Mouse (Mus musculus) midbrain, embryonic 15.5 days (tissue): Measurements from ENCODE around the gene AI597479. TPM values are rescaled to one million over a fixed set of nuclear protein-coding genes. Genes with fewer than 3 reads are reported as not detected.

ENCODE experiments used
- ATAC-seq: fragments of 200-750 bp; cut with Nextera tagmentation; replicated peaks from 2 replicates; pipeline ENCODE4 v1.8.0; 2017; ENCODE audit warnings: moderate TSS enrichment
- H3K27ac ChIP-seq: fragments of 300-500 bp; sonication (generic); 2 replicates; pipeline ENCODE4 v1.5.1; 2015; ENCODE audit warnings: mild to moderate bottlenecking, inconsistent platforms
- H3K27me3 ChIP-seq: fragments of 300-500 bp; sonication (generic); replicated peaks from 2 replicates; pipeline ENCODE4 v1.6.1; 2015; ENCODE audit warnings: inconsistent platforms
- H3K36me3 ChIP-seq: fragments of 300-500 bp; sonication (generic); replicated peaks from 2 replicates; pipeline ENCODE4 v1.6.1; 2015; ENCODE audit warnings: inconsistent platforms
- H3K4me1 ChIP-seq: fragments of 300-500 bp; sonication (generic); 2 replicates; pipeline ENCODE4 v1.6.1; 2015; ENCODE audit warnings: inconsistent platforms
- H3K4me2 ChIP-seq: fragments of 300-500 bp; sonication (generic); 2 replicates; pipeline ENCODE4 v1.6.1; 2015; ENCODE audit warnings: inconsistent platforms, mild to moderate bottlenecking, moderate library complexity
- H3K4me3 ChIP-seq: fragments of 300-500 bp; sonication (generic); 2 replicates; pipeline ENCODE4 v1.5.1; 2015; ENCODE audit warnings: mild to moderate bottlenecking, inconsistent platforms
- H3K9ac ChIP-seq: fragments of 300-500 bp; sonication (generic); 2 replicates; pipeline ENCODE4 v1.6.1; 2015; ENCODE audit warnings: mild to moderate bottlenecking, inconsistent platforms
- H3K9me3 ChIP-seq: fragments of 300-500 bp; sonication (generic); 2 replicates; pipeline ENCODE4 v1.6.1; 2016; ENCODE audit warnings: inconsistent platforms
- WGBS: fragments of 180-500 bp; shearing (Covaris S2); methylation state at CpG from one replicate; pipeline ENCODE4 v1.1.7; 2015; ENCODE audit warnings: mixed read lengths; 5-methylcytosine and 5-hydroxymethylcytosine counted together
- polyA plus RNA-seq: library from polyadenylated mRNA; unstranded; fragments of >200 nt; fragmentation: Nextera tagmentation; extraction: Ambion mirVana; gene quantifications from 2 replicates; pipeline ENCODE4 v1.2.1, GENCODE M21; 2015

Gene AI597479
- polyA plus RNA-seq, 1 experiment from 2014 or later, result 54.5 TPM

- peaks cover 36% of the 10 kb centered on the region for H3K4me1 ChIP-seq
- ATAC-seq, result peak; percentile 24; the same call in 1 of the 2 replicates
- H3K9me3 ChIP-seq, result no peaks in the 10 kb centered on the region
- peak overlapping the region; percentile 87 for H3K9ac ChIP-seq
- peak overlapping the region; percentile 85 for H3K27ac ChIP-seq
- H3K36me3 ChIP-seq, result no peaks in the 10 kb centered on the region
- H3K4me2 ChIP-seq, result peak overlapping the region; percentile 78
- peak overlapping the region; percentile 73 for H3K4me3 ChIP-seq
- 46% methylated on average over 13 of the region's 13 CpGs for WGBS
- no peaks in the 10 kb centered on the region for H3K27me3 ChIP-seq
Measured at GRCm38 (mm10) chr1:43091306-43092055, 7.0 kb upstream of the AI597479 start.

DNA sequence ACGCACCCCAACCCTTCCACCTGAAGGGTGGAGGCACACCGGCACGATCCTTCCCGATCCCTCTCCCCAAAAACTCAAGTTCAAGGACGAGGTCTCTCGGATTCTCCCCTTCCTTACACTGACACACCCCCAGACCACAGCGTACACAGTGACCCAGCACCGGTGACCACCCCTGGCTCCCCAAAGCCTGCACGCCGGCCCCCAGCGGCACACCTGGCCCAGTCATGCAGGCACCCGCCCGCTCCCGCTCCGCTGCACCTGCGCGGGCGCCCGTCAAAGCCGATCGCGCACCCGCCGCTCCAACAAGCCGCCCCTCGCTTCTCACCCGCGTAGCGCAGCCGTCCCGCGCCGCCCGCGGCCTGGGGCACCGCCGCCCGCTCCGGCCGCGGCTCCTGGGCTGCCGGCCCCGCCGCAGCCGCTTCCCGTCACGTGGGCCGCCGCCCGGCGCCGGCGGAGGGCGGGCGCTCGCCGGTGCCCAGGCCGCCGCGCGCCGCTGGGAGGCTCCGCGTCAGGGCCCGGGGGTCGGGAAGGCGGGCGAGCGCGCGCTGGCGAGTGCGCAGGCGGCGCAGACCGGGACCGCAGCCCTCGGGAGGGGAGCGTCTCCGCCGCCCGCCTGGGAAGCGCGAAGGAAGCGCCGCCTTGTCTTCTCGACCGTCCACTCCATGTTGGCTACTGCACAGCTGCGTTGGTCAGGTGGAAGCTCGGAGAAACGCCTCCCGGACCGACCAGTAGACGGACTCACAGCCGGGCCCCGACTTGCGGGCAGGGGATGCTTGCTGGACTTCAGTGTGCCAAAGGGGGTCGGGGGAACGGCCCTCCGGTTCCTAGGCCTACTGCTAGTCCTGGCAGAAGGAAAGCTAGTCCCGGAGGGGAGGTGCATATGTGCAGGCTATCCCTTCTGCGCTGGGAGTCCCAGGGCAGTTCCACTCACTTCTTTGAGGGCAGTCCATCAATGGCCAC is 6.2 kb upstream of the AI597479 start:
- ATAC-seq, result peak; percentile 87
- peak overlapping the region; percentile 85 for H3K27ac ChIP-seq
- H3K9me3 ChIP-seq, result no peaks in the 10 kb centered on the region
- no peaks in the 10 kb centered on the region for H3K36me3 ChIP-seq
- H3K27me3 ChIP-seq, result no peaks in the 10 kb centered on the region
- peak overlapping the region; percentile 87 for H3K9ac ChIP-seq
- WGBS, result under 1% methylated on average over 100 of the region's 102 CpGs
- peak overlapping the region; percentile 73 for H3K4me3 ChIP-seq
- peaks cover 42% of the 10 kb centered on the region for H3K4me1 ChIP-seq
- H3K4me2 ChIP-seq, result peak overlapping the region; percentile 78

DNA sequence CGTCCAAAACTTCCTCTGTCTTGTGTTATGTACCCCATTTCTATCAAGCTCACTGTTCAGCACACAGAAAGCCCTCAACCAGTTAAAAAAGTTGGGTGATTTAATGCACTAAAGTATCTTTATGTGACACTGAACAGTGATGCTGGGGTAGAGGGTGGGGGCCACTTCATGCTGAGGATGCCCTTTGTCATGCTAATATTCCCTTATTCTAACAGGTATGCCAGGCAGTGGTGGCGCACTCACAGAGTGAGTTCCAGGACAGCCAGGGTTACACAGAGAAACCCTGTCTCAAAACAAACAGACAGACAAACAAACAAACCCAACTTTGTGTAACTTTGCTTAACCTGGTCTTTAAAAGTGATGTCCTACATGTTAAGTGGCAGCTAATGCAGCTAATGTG is 4.3 kb upstream of the AI597479 start:
- WGBS, result 75% methylated on average over 2 of the region's 2 CpGs
- Histone ChIP-seq H3K4me3 (no peak overlapping the region), H3K4me1 (peaks cover 45% of the 10 kb centered on the region), H3K4me2 (no peak overlapping the region), H3K27ac (no peak overlapping the region), H3K9me3 (no peaks in the 10 kb centered on the region), H3K36me3 (no peaks in the 10 kb centered on the region), H3K9ac (no peak overlapping the region), H3K27me3 (no peaks in the 10 kb centered on the region)
- ATAC-seq, result no peak

- Histone ChIP-seq H3K27me3 (no peaks in the 10 kb centered on the region), H3K27ac (no peak overlapping the region), H3K9me3 (no peaks in the 10 kb centered on the region), H3K4me3 (no peak overlapping the region), H3K4me1 (no peaks in the 10 kb centered on the region), H3K4me2 (no peak overlapping the region), H3K9ac (no peak overlapping the region), H3K36me3 (peaks cover 23% of the 10 kb centered on the region)
- ATAC-seq, result no peak
- WGBS, result 89% methylated on average over 2 of the region's 2 CpGs
Measured at GRCm38 (mm10) chr1:43108729-43109128, 10.2 kb downstream of the AI597479 start.

- Histone ChIP-seq H3K27me3 (no peaks in the 10 kb centered on the region), H3K9me3 (no peaks in the 10 kb centered on the region), H3K4me3 (no peak overlapping the region), H3K4me2 (no peak overlapping the region), H3K36me3 (peaks cover 27% of the 10 kb centered on the region), H3K9ac (no peak overlapping the region), H3K27ac (no peak overlapping the region), H3K4me1 (no peaks in the 10 kb centered on the region)
- ATAC-seq, result no peak
- 49% methylated on average over 4 of the region's 4 CpGs for WGBS
Measured at GRCm38 (mm10) chr1:43110556-43110955, 12.0 kb downstream of the AI597479 start.

- WGBS, result 88% methylated on average over 2 of the region's 2 CpGs
- no peak overlapping the region for H3K4me3 ChIP-seq
- H3K36me3 ChIP-seq, result peaks cover 32% of the 10 kb centered on the region
- peak; percentile 53; the same call in 1 of the 2 replicates for ATAC-seq
- no peak overlapping the region for H3K4me2 ChIP-seq
- no peaks in the 10 kb centered on the region for H3K27me3 ChIP-seq
- no peaks in the 10 kb centered on the region for H3K9me3 ChIP-seq
- H3K27ac ChIP-seq, result no peak overlapping the region
- H3K4me1 ChIP-seq, result no peaks in the 10 kb centered on the region
- H3K9ac ChIP-seq, result no peak overlapping the region
Measured at GRCm38 (mm10) chr1:43112882-43113281, 14.4 kb downstream of the AI597479 start.

DNA sequence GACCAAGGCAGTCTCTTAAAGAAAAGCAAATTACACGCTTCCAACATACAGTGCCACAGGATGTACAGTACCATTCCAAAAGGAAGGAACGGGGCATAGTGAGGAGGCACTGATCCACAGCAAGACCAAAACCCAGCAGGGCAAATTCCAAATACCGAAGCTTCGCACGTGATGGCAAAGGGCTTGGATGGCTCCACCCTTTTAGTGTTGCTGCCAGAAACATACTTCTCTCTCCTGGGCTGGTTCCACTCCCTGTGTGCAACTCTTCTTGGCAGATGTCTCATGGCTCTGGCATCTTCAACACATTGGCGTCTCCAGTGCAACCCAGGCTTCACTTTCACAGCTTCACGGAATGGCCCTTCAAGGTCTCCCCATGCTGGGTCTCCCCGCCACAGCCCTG is 18.9 kb downstream of the AI597479 start:
- H3K27me3 ChIP-seq, result no peaks in the 10 kb centered on the region
- no peak for ATAC-seq
- H3K4me3 ChIP-seq, result no peak overlapping the region
- WGBS, result 97% methylated on average over 8 of the region's 8 CpGs
- H3K27ac ChIP-seq, result no peak overlapping the region
- H3K9ac ChIP-seq, result no peak overlapping the region
- no peak overlapping the region for H3K4me2 ChIP-seq
- no peaks in the 10 kb centered on the region for H3K4me1 ChIP-seq
- H3K36me3 ChIP-seq, result peaks cover 29% of the 10 kb centered on the region
- no peaks in the 10 kb centered on the region for H3K9me3 ChIP-seq

GRCm38 (mm10) chr1:43120950-43121349 is 22.4 kb downstream of the AI597479 start:
- Histone ChIP-seq H3K4me1 (no peaks in the 10 kb centered on the region), H3K9ac (no peak overlapping the region), H3K9me3 (no peaks in the 10 kb centered on the region), H3K4me3 (no peak overlapping the region), H3K4me2 (no peak overlapping the region), H3K36me3 (peaks cover 18% of the 10 kb centered on the region), H3K27ac (no peak overlapping the region), H3K27me3 (no peaks in the 10 kb centered on the region)
- WGBS, result 95% methylated on average over 5 of the region's 5 CpGs
- no peak for ATAC-seq

- Histone ChIP-seq H3K4me1 (no peaks in the 10 kb centered on the region), H3K4me2 (no peak overlapping the region), H3K4me3 (no peak overlapping the region), H3K27ac (no peak overlapping the region), H3K36me3 (peaks cover 10% of the 10 kb centered on the region), H3K27me3 (no peaks in the 10 kb centered on the region), H3K9ac (no peak overlapping the region), H3K9me3 (no peaks in the 10 kb centered on the region)
- no peak for ATAC-seq
- 98% methylated on average over 2 of the region's 2 CpGs for WGBS
Measured at GRCm38 (mm10) chr1:43122616-43123015, 24.1 kb downstream of the AI597479 start.

DNA sequence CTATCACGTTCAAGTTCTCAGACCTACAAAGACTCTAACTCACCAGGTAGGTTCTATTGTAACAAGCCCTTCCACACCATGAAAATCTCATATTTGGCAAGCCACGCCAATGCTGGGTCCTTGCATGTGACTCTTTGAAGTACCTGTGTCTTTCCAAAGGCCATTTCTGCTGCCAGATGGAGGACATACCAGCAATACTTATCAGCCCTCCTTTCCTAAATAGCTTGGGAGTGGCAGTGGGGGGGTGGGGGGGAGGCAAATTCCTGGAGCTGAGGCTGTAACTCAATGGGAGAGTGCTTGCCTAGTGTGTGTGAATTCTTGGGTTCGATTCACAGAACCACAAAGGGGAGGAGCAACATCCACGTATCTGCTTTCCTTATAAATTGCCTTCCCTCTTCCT is 26.2 kb downstream of the AI597479 start:
- no peak overlapping the region for H3K27ac ChIP-seq
- no peak overlapping the region for H3K4me3 ChIP-seq
- no peaks in the 10 kb centered on the region for H3K9me3 ChIP-seq
- H3K4me2 ChIP-seq, result no peak overlapping the region
- H3K36me3 ChIP-seq, result no peaks in the 10 kb centered on the region
- H3K4me1 ChIP-seq, result no peaks in the 10 kb centered on the region
- H3K9ac ChIP-seq, result no peak overlapping the region
- H3K27me3 ChIP-seq, result no peaks in the 10 kb centered on the region
- WGBS, result 77% methylated on average over 4 of the region's 4 CpGs
- ATAC-seq, result no peak

DNA sequence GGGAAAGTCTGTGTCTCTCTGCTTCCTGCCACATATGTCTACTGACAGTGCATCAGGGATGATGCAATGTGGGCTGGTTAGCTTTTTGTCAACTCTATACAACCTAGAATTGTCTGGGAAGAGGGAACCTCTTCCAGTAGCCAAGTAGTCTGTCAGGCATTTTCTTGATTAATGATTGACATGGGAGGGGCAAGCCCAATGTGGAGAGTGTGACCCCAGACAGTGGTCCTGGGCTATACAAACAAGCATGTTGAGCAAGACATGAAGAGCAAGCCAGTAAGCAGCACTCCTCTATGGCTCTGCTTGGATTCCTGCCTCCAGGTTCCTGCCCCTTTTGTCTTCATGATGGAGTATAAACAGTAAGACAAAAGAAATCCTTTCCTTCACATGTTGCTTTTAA is 28.7 kb downstream of the AI597479 start:
- no peaks in the 10 kb centered on the region for H3K36me3 ChIP-seq
- H3K27ac ChIP-seq, result no peak overlapping the region
- no peak for ATAC-seq
- no peaks in the 10 kb centered on the region for H3K9me3 ChIP-seq
- H3K4me1 ChIP-seq, result no peaks in the 10 kb centered on the region
- no peak overlapping the region for H3K4me2 ChIP-seq
- no peak overlapping the region for H3K9ac ChIP-seq
- H3K4me3 ChIP-seq, result no peak overlapping the region
- no peaks in the 10 kb centered on the region for H3K27me3 ChIP-seq

GRCm38 (mm10) chr1:43127820-43128610 is 29.5 kb downstream of the AI597479 start:
- Histone ChIP-seq H3K9me3 (no peaks in the 10 kb centered on the region), H3K4me1 (no peaks in the 10 kb centered on the region), H3K27me3 (no peaks in the 10 kb centered on the region), H3K36me3 (no peaks in the 10 kb centered on the region), H3K9ac (no peak overlapping the region), H3K27ac (no peak overlapping the region), H3K4me2 (no peak overlapping the region), H3K4me3 (no peak overlapping the region)
- 73% methylated on average over 8 of the region's 8 CpGs for WGBS
- ATAC-seq, result no peak
